Mouse (Mus musculus) adrenal gland, adult (tissue): ENCODE results near the gene Gm49391.
"Not testable (repeated sequence)": the region's sequence is repeated elsewhere in the genome, so short reads cannot be mapped to it uniquely, and the experiment has no call there.

ENCODE experiments used
- DNase-seq, 2 experiments: peaks; one replicate each; pipeline ENCODE4 v3.0.0; 2022 to 2023; ENCODE audit warnings: low spot score in 1 of 2; ENCODE audit not compliant: inconsistent age in 2 of 2

Gene Gm49391

GRCm38 (mm10) chr13:60936500-60936901, at the start of gene Gm49391, which contains the start of gene Ctla2a:
Gene Gm49391 (minus strand): TSS chr13:60936571.
Gene Ctla2a (minus strand): TSS chr13:60936625.
- DNase-seq = peak; percentile 55 to 71

DNA sequence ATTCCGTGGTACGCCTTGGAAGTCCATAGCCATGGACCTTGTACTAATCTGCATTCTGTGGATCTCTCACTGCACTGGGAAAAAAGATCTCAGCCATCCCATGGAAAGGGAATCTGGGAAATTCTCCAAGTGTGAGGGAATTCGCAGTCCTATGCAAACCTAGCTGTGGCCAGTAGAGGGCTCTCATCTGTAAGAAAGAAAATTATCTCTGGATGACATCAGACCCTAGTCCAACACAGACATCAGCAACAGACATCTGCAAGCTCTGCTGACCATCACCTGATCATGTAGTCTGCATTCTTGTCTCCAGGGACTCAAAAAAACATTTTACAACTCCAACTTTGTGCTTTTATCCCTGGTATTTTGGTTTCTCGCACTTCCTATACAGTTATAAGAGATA, 35.9 kb upstream of the Gm49391 start:
- peak in 1 of 2 experiments; percentile 35 for DNase-seq

- peak; percentile 5 to 58 for DNase-seq
Observed at GRCm38 (mm10) chr13:60963985-60964384, 27.6 kb upstream of the Gm49391 start.

- peak in 1 of 2 experiments; percentile 24 for DNase-seq
Observed at GRCm38 (mm10) chr13:60961706-60962105, 25.3 kb upstream of the Gm49391 start.

GRCm38 (mm10) chr13:60941884-60942283, 5.5 kb upstream of the Gm49391 start, which contains the start of gene Tpbpa:
Gene Tpbpa (minus strand): TSS chr13:60941984.
- not testable (repeated sequence) for DNase-seq

- DNase-seq = not testable (repeated sequence)
Observed at GRCm38 (mm10) chr13:60935490-60935889, 881 bp downstream of the Gm49391 start, which contains the start of gene Gm49393. Gene Gm49393 (minus strand): TSS chr13:60935590.

DNA sequence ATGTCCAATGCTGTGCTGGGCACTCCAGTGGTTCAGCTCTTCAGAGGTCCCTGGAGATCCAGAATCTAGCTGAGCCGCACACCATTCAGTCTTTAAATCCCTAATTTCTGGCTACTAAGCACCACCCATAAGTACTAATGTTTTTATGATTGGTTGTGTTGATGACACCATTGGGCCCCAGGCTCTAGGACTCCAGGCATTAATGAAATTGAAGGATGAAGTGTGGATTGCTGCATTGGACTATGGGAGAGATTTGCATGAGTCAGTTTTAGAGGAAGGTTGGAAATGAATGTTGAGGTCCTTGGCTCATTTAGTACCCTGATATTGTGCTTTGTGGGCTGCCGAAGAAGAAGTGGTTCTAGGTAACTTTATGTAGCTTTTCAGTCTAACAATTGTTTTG, 31.6 kb downstream of the Gm49391 start, which contains the start of gene Tpbpb:
TSS of gene Tpbpb (minus strand) at position 101 of the 400 bp plus-strand sequence.
- not testable (repeated sequence) for DNase-seq

- DNase-seq = peak; percentile 63 to 80
Observed at GRCm38 (mm10) chr13:60897328-60897727, 39.0 kb downstream of the Gm49391 start, which contains the start of gene Ctla2b. Gene Ctla2b (minus strand): TSS chr13:60897447.

GRCm38 (mm10) chr13:60896794-60897193, 39.6 kb downstream of the Gm49391 start, which contains the start of gene Gm49392:
Gene Gm49392 (minus strand): TSS chr13:60896894.
- DNase-seq = not testable (repeated sequence)

- DNase-seq = no peak
Observed at GRCm38 (mm10) chr13:60895406-60896160, 40.8 kb downstream of the Gm49391 start.

DNA sequence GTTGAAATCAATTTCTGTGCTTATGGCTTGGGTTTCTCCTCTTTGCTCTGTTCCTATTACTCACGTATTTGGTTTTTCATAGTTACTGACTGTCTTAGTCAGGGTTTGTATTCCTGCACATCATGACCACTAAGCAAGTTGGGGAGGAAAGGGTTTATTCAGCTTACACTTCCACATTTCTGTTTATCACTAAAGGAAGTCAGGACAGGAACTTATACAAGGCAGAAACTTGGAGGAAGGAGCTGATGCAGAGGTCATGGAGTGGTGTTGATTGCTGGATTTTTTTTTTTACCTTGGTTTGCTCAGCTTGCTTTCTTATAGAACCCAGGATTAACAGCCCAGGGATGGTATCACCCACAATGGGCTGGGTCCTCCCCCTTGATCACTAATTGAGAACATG, 44.1 kb downstream of the Gm49391 start:
- no peak for DNase-seq

DNA sequence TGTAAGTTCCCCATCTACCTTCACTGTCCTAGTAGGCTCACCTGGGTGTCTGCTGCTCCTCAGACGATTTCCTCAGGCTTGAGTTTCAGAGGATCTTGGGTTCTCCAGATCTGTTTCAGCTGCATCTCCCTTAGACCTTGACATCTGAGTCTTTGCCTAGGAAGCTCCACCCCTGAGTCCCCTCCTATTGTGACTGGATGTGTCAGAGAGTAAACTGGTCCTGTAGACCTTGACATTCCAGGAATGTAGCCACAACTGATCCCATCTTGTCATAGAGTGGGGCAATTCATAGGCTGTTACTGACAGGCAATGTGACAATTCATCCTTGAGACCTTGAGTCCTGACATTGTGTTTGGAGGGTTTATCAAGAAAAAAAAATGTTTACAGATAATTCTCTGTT, 72.1 kb downstream of the Gm49391 start, which contains the start of gene 4930486L24Rik:
TSS of gene 4930486L24Rik (minus strand) at position 195 of the 400 bp plus-strand sequence.
- peak in 1 of 2 experiments; percentile 13 for DNase-seq

DNA sequence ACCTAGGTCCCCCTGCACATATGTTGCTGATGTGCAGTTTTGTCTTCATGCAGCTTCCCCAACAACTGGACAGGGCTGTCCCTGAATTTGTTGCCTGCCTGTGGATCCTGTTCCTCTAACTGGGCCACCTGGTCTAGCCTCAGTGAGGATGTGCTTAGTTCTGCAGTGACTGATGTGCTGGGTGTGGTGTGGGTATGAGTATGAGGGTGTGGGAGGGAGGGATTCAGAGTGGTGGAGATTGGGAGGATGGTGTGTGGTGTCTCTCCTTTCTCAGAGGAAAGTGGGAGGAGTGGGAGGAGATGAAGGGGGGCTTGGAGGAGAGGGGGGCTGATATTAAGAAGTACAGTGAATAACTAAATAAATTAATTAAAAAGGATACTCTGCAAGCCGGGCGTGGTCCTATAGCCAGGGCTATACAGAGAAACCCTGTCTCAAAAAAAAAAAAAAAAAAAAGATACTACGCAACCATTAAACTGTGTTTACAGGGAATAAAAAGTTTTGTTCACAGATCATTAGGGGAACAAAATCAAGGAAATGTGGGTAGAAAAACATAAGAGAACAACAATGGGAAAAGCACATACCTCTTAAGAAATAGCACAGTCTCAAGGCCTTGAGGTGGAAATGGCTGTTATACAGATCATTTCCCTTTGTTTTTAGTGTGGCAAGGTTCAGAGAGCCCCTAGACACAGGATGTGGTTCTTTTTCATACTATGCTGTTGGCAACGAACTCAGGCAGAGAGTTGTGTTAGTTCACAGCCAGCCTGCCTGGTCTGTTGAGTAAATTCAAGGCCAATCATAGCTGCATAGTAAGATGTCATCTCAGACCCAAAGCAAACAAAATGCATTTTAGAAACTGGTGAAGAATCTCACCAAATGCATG, 87.9 kb downstream of the Gm49391 start:
- DNase-seq = no peak
